Mouse (Mus musculus): ENCODE results near the gene Lhpp. TPM values are rescaled to one million over a fixed set of nuclear protein-coding genes. Genes with fewer than 3 reads are reported as not detected.

Gene Lhpp
- polyA plus RNA-seq, 1 experiment from 2014 or later, result 26.1 TPM

DNA sequence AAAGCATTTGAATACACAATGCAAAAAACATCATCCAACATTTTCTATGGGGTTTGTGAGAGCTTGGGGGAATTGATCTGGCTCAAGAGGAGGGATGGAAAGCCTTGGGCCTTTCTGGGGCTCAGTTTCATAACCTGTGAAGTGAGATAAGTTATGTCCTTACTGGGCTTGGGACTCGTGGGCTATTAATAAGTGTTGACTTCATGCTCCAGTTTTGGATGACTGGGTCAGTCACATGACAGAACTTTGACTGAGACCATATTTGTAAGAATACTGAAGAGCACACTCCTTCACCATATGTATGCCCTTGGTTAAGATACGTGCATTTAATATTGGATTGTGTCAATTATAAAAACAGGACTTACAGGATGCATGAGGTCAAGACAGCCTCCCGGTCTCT is 17.0 kb downstream of the Lhpp start:
- 89% methylated on average over 3 of the region's 3 CpGs for WGBS
- H3K36me3 ChIP-seq, result no peaks in the 10 kb centered on the region
- H3K27ac ChIP-seq, result no peak overlapping the region
- no peaks in the 10 kb centered on the region; the same call in 1 of the 2 replicates for H3K27me3 ChIP-seq (replicated peaks)
- no peak overlapping the region for H3K4me2 ChIP-seq (replicated peaks)
- ATAC-seq (ENCODE audit: low FRiP score, low read depth), result no peak
- H3K9ac ChIP-seq, result no peak overlapping the region
- H3K4me1 ChIP-seq, result no peaks in the 10 kb centered on the region
- H3K9me3 ChIP-seq, result no peaks in the 10 kb centered on the region
- H3K4me3 ChIP-seq, result no peak overlapping the region

GRCm38 (mm10) chr7:132631313-132631712 is 20.9 kb downstream of the Lhpp start:
- 80% methylated on average over 11 of the region's 11 CpGs for WGBS

GRCm38 (mm10) chr7:132637292-132637691 is 26.9 kb downstream of the Lhpp start:
- Histone ChIP-seq H3K4me1 (peaks cover 16% of the 10 kb centered on the region), H3K27ac (no peak overlapping the region), H3K4me3 (no peak overlapping the region), H3K27me3 (replicated peaks) (no peaks in the 10 kb centered on the region), H3K9ac (no peak overlapping the region), H3K36me3 (no peaks in the 10 kb centered on the region), H3K4me2 (replicated peaks) (no peak overlapping the region), H3K9me3 (no peaks in the 10 kb centered on the region)
- WGBS, result 6% methylated on average over 12 of the region's 12 CpGs
- ATAC-seq (ENCODE audit: low FRiP score, low read depth), result no peak

More at GRCm38 (mm10) chr7:132631313-132631712, 20.9 kb downstream of the Lhpp start:
- Histone ChIP-seq H3K36me3 (no peaks in the 10 kb centered on the region), H3K4me2 (replicated peaks) (no peak overlapping the region), H3K4me1 (no peaks in the 10 kb centered on the region), H3K9ac (no peak overlapping the region), H3K27ac (no peak overlapping the region), H3K4me3 (no peak overlapping the region), H3K27me3 (replicated peaks) (no peaks in the 10 kb centered on the region; the same call in 1 of the 2 replicates), H3K9me3 (no peaks in the 10 kb centered on the region)
- no peak for ATAC-seq (ENCODE audit: low FRiP score, low read depth)

GRCm38 (mm10) chr7:132638446-132639087 is 28.1 kb downstream of the Lhpp start:
- Histone ChIP-seq H3K4me2 (replicated peaks) (no peak overlapping the region), H3K4me3 (no peak overlapping the region), H3K27ac (no peak overlapping the region), H3K36me3 (no peaks in the 10 kb centered on the region), H3K27me3 (replicated peaks) (no peaks in the 10 kb centered on the region), H3K9me3 (no peaks in the 10 kb centered on the region), H3K4me1 (peaks cover 16% of the 10 kb centered on the region), H3K9ac (no peak overlapping the region)
- no peak; the same call in 1 of the 2 replicates for ATAC-seq (ENCODE audit: low FRiP score, low read depth)
- 65% methylated on average over 12 of the region's 12 CpGs for WGBS

GRCm38 (mm10) chr7:132640946-132641345 is 30.5 kb downstream of the Lhpp start:
- no peak overlapping the region for H3K4me2 ChIP-seq (replicated peaks)
- H3K27ac ChIP-seq, result no peak overlapping the region
- H3K9ac ChIP-seq, result no peak overlapping the region
- no peaks in the 10 kb centered on the region for H3K27me3 ChIP-seq (replicated peaks)
- no peaks in the 10 kb centered on the region for H3K9me3 ChIP-seq
- no peaks in the 10 kb centered on the region for H3K36me3 ChIP-seq
- no peak overlapping the region for H3K4me3 ChIP-seq
- ATAC-seq (ENCODE audit: low FRiP score, low read depth), result no peak
- H3K4me1 ChIP-seq, result peaks cover 16% of the 10 kb centered on the region
- 19% methylated on average over 9 of the region's 9 CpGs for WGBS

GRCm38 (mm10) chr7:132641606-132642005 is 31.2 kb downstream of the Lhpp start:
- H3K9me3 ChIP-seq, result no peaks in the 10 kb centered on the region
- no peak overlapping the region for H3K9ac ChIP-seq
- H3K27ac ChIP-seq, result no peak overlapping the region
- ATAC-seq (ENCODE audit: low FRiP score, low read depth), result no peak
- no peaks in the 10 kb centered on the region for H3K36me3 ChIP-seq
- WGBS, result 65% methylated on average over 1 of the region's 1 CpGs
- H3K4me3 ChIP-seq, result no peak overlapping the region
- H3K4me2 ChIP-seq (replicated peaks), result no peak overlapping the region
- no peaks in the 10 kb centered on the region for H3K27me3 ChIP-seq (replicated peaks)
- H3K4me1 ChIP-seq, result peaks cover 16% of the 10 kb centered on the region

- H3K36me3 ChIP-seq, result no peaks in the 10 kb centered on the region
- H3K4me1 ChIP-seq, result peaks cover 12% of the 10 kb centered on the region; the same call in 1 of the 2 replicates
- H3K4me2 ChIP-seq (replicated peaks), result no peak overlapping the region
- H3K9ac ChIP-seq, result no peak overlapping the region
- no peak for ATAC-seq (ENCODE audit: low FRiP score, low read depth)
- 57% methylated on average over 11 of the region's 11 CpGs for WGBS
- no peaks in the 10 kb centered on the region for H3K27me3 ChIP-seq (replicated peaks)
- no peak overlapping the region for H3K4me3 ChIP-seq
- H3K9me3 ChIP-seq, result no peaks in the 10 kb centered on the region
- no peak overlapping the region for H3K27ac ChIP-seq
These were observed 34.3 kb downstream of the Lhpp start for GRCm38 (mm10) chr7:132644605-132645279.

DNA sequence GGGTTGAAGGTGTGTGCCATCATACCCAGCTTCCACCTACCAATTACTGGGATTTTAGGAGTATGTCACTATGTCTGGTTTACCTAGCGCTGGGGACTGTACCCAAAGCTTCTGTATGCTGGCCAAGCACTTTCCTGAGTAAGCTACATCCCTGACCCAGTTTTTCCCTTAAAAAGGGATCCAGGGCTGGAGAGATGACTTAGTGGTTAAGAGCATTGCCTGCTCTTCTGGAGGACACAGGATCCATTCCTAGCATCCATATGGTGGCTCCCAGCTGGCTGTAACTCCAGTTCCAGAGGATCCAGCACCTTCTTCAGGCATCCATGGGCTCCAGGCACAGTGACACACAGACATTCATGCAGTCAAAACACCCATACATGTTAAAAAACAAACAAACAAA is 36.1 kb downstream of the Lhpp start:
- 92% methylated on average over 1 of the region's 1 CpGs for WGBS
- Histone ChIP-seq H3K9me3 (no peaks in the 10 kb centered on the region), H3K9ac (no peak overlapping the region), H3K4me1 (peaks cover 3% of the 10 kb centered on the region; the same call in 1 of the 2 replicates), H3K36me3 (no peaks in the 10 kb centered on the region), H3K27ac (no peak overlapping the region), H3K4me2 (replicated peaks) (no peak overlapping the region), H3K4me3 (no peak overlapping the region), H3K27me3 (replicated peaks) (no peaks in the 10 kb centered on the region)
- ATAC-seq (ENCODE audit: low FRiP score, low read depth), result no peak

- WGBS, result 85% methylated on average over 3 of the region's 3 CpGs
- ATAC-seq (ENCODE audit: low FRiP score, low read depth), result no peak
These were observed 44.0 kb downstream of the Lhpp start for GRCm38 (mm10) chr7:132654412-132654811.

GRCm38 (mm10) chr7:132656075-132656474 is 45.6 kb downstream of the Lhpp start:
- WGBS, result 22% methylated on average over 9 of the region's 9 CpGs
- Histone ChIP-seq H3K9ac (no peak overlapping the region), H3K36me3 (no peaks in the 10 kb centered on the region), H3K4me2 (replicated peaks) (no peak overlapping the region), H3K27ac (peak overlapping the region; percentile 7; the same call in 1 of the 2 replicates), H3K4me1 (peaks cover 21% of the 10 kb centered on the region), H3K4me3 (no peak overlapping the region), H3K27me3 (replicated peaks) (0 out of 2 replicates have a peak, but pooled peaks cover 4% of the 10 kb centered on the region), H3K9me3 (no peaks in the 10 kb centered on the region)
- peak; percentile 70 for ATAC-seq (ENCODE audit: low FRiP score, low read depth)

More at GRCm38 (mm10) chr7:132654412-132654811, 44.0 kb downstream of the Lhpp start:
- 0 out of 2 replicates have a peak, but pooled peaks cover 4% of the 10 kb centered on the region for H3K27me3 ChIP-seq (replicated peaks)
- H3K4me3 ChIP-seq, result no peak overlapping the region
- no peak overlapping the region for H3K9ac ChIP-seq
- no peaks in the 10 kb centered on the region for H3K9me3 ChIP-seq
- H3K4me1 ChIP-seq, result peaks cover 23% of the 10 kb centered on the region
- no peak overlapping the region for H3K4me2 ChIP-seq (replicated peaks)
- H3K36me3 ChIP-seq, result no peaks in the 10 kb centered on the region
- no peak overlapping the region for H3K27ac ChIP-seq

DNA sequence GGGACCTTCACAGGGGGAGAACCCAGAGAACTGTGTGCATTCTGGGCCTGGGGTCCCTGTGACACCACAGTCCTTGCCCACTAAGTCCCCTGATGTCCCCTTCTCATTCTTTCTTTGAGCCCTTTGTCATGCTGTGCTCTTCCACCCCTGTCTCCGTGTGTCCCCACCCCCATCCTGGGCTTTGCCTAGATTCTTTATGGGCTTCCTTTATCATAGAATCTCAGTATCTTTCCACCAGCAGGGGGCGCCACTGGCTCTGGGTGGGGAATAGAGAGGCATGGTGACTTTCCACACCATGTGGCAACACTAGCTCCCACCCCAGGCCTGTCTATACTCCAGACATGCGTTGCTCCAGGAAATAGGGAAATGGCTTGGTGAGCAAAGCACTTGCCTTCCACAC is 46.1 kb downstream of the Lhpp start:
- peak; percentile 64 for ATAC-seq (ENCODE audit: low FRiP score, low read depth)
- H3K4me2 ChIP-seq (replicated peaks), result no peak overlapping the region
- H3K4me3 ChIP-seq, result no peak overlapping the region
- no peaks in the 10 kb centered on the region for H3K9me3 ChIP-seq
- H3K27me3 ChIP-seq (replicated peaks), result 0 out of 2 replicates have a peak, but pooled peaks cover 4% of the 10 kb centered on the region
- H3K36me3 ChIP-seq, result no peaks in the 10 kb centered on the region
- 8% methylated on average over 3 of the region's 3 CpGs for WGBS
- H3K4me1 ChIP-seq, result peaks cover 21% of the 10 kb centered on the region
- H3K9ac ChIP-seq, result no peak overlapping the region
- H3K27ac ChIP-seq, result peak overlapping the region; percentile 7; the same call in 1 of the 2 replicates

- Histone ChIP-seq H3K4me2 (replicated peaks) (no peak overlapping the region), H3K27ac (no peak overlapping the region), H3K27me3 (replicated peaks) (0 out of 2 replicates have a peak, but pooled peaks cover 4% of the 10 kb centered on the region), H3K36me3 (no peaks in the 10 kb centered on the region), H3K9ac (peak overlapping the region; percentile 29; the same call in 1 of the 2 replicates), H3K4me3 (no peak overlapping the region), H3K9me3 (no peaks in the 10 kb centered on the region), H3K4me1 (peaks cover 21% of the 10 kb centered on the region)
- no peak for ATAC-seq (ENCODE audit: low FRiP score, low read depth)
- 58% methylated on average over 14 of the region's 14 CpGs for WGBS
These were observed 47.1 kb downstream of the Lhpp start for GRCm38 (mm10) chr7:132657371-132658057.
